Mouse (Mus musculus) ZHBTc4 (cell line): ENCODE data around the gene Hspa1l.
"Not testable (repeated sequence)": the region's sequence is repeated elsewhere in the genome, so short reads cannot be mapped to it uniquely, and the experiment has no call there.

Source experiments
- DNase-seq: peaks from one replicate; pipeline ENCODE4 v3.0.0-alpha.2; 2011; ENCODE audit warnings: low read depth, low spot score

Gene Hspa1l

DNA sequence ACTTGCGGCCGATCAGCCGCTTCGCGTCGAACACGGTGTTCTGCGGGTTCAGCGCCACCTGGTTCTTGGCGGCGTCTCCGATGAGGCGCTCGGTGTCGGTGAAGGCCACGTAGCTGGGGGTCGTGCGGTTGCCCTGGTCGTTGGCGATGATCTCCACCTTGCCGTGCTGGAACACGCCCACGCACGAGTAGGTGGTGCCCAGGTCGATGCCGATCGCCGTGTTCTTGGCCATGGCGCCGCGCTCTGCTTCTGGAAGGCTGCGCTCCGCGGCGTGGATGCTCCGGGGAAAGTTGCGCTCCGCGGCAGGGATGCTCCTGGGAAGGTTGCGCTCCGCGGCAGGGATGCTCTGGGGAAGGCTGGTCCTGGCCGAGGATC, 822 bp upstream of the Hspa1l start:
- not testable (repeated sequence) for DNase-seq

DNA sequence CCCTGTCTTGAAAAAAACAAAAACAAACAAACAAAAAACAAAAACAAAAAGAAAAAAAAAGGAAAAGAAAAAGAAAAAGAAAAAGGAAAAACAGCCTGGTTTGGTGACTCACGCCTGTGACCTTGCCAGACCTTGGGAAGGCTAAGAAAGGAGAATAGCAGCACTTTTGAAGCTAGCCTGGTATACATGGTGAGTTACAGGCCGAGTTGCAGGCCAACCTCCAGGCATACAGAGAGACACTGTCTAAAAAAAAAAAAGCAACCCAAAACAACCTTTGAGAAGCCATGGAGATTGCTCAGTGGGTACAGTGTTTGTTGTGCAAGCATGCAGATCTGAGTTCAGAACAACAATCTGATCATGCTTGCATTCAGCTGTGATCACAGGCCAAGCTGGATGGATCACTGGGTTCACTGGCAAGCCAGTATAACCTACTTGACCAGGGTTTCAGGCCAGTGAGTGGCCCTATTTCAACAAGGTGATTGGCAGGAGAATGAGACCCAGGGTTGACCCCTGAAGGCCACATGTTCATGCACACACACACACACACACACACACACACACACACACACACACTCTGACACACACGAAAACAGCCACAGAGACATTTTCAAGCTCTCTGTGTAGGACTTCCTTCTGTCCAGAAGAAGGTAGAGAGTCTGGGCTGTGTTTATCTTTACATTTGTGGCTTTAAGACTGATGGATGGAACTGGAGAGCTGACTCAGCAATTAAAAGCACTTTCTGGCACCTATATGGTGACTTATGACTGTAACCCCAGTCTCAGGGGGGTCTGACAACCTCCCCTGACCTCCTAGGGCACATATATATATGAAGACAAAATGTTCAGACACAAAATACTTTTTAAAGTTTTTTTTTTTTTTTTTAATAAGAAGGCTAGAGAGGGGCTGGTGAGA, 3.3 kb downstream of the Hspa1l start:
- no peak for DNase-seq

DNA sequence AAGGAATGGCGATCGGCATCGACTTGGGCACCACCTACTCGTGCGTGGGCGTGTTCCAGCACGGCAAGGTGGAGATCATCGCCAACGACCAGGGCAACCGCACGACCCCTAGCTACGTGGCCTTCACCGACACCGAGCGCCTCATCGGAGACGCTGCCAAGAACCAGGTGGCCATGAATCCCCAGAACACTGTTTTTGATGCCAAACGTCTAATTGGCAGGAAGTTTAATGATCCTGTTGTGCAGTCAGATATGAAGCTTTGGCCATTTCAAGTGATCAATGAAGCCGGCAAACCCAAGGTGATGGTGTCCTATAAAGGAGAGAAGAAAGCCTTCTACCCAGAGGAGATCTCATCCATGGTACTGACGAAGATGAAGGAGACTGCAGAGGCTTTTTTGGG, 4.5 kb downstream of the Hspa1l start:
- DNase-seq: no peak

DNA sequence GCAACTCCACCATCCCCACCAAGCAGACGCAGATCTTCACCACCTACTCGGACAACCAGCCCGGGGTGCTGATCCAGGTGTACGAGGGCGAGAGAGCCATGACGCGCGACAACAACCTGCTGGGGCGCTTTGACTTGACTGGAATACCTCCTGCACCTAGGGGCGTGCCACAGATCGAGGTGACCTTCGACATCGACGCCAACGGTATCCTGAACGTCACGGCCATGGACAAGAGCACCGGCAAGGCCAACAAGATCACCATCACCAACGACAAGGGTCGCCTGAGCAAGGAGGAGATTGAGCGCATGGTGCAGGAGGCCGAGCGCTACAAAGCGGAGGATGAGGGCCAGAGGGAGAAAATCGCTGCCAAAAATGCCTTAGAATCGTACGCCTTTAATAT, 5.7 kb downstream of the Hspa1l start:
- no peak for DNase-seq

DNA sequence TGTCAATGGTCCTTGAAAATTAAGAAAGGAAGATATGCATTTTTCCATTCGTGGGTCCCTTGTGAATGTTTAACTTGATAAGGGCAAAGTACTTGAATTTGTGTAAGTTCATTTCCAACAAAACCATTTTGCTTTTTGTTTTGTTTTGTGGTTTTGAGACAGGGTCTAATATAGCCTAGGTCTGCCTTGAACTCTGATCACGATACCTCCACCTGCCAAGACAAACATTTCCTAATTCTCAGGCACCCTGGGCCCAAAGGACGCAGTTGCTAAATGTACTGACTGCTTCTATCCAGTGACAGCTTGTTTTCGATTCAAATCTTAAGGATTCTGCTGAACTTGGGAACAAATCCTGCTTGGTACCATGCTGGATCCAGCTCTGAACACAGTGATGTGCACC, 7.1 kb downstream of the Hspa1l start:
- no peak for DNase-seq

DNA sequence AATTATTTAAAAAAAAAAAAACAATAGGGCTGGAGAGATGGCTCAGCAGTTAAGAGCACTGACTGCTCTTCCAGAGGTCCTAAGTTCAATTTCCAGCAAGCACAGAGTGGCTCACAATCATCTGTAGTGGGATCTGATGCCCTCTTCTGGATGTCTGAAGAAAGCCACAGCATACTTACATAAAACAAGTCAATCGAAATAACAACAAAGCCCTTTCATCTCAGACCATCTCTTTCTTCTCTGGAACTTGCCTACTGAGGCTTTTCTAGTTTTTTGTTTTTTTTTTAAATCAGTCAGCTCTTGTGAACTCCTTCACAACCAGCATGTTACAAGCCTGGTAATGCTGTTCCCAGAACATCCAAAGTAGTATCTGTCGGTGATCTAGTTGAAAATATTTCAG, 8.2 kb downstream of the Hspa1l start:
- peak; percentile 77 for DNase-seq

DNA sequence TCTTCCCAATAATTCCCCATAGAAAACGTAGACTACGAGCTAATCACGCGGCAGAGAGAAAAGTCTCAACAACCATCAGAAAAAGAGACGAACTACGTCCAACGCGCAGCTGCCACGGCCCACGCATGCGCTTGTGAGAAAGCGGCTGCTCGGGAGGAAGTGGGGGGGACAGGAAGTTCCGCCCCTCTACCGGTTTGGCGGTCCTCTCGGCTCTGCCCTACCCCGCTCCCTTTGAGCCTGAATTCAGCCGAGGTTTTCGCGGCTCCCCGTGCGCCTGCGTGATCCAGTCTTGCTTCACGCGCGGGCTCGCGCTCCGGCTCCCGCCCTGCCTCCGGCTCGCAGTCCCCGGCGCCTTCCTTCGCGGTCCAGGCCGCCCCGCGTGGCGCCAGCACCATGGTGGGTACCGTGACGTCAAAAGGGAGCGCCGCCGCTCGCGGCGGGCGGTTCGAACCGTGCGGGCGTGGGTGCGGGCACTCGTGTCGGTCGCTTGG, 9.2 kb downstream of the Hspa1l start, which contains the start of gene Lsm2:
Gene Lsm2 (plus strand): TSS at position 173 of the 491 bp plus-strand sequence.
- peak; percentile 95 for DNase-seq

DNA sequence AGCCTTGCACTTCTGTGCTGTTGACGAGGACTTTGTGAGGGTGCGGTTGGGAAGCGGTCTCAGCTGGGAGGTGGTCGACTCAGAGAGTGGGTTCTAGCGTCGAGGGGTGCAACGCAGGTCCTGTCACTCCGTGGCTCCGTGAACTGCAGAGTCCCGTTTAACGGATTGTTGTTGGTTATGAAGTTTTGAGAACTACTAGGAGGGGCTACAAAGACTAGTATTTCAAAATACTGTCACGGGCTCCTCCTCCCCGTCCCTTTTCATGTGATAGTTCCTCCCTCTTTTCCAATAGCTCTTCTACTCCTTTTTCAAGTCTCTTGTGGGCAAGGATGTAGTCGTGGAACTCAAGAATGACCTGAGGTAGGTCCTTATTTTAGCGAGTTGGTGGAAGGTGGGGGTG, 9.8 kb downstream of the Hspa1l start:
- DNase-seq: no peak

DNA sequence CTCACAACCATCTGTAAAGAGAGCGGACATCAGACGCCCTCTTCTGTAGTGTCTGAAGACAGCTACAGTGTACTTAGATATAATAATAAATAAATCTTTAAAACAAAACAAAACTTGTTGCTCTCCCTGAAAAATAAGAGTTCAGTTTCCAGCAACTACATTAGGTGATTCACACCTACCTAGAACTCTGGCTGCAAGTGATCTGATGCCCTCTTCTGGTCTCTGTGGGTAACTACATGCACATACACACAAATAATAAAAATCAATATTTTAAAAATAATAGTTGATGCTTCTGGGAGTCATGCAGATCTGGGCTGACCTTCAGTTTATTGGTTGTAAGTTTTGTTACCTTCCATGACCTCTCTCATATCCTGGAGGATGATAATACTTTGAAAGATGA, 11.7 kb downstream of the Hspa1l start:
- peak; percentile 59 for DNase-seq

DNA sequence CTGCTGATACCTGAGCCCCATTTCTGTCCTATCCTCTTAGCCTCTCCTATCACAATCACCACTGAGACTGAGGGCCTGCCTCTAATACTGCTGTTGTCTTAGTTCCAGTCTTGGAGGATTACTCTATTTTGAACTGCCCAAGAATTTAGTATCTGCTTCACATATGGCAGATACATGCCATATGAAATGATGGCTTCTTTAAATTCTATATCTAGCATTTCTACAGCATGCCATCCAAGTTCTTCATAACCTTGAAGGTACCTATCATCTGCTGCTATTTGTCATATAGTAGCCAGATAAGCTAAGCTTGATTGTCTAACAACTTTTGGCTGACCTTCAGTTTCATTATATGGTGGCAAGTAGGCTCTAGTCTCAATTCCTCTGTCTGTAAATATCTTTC, 22.2 kb downstream of the Hspa1l start:
- no peak for DNase-seq

DNA sequence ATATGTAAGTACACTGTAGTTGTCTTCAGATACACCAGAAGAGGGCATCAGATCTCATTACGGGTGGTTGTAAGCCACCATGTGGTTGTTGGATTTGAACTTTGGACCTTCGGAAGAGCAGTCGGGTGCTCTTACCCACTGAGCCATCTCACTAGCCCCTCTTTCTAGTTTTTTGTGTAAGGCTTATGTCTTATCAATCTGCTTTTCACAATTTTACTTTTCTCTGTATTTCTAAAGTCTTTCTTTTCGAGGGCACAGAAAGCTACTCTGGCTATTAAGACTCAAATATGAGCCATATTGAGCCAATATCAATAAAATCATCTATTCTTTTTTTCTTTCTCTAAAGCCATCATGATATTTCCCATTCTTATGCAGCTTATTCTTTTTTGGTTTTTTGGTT, 22.7 kb downstream of the Hspa1l start:
- not testable (repeated sequence) for DNase-seq

DNA sequence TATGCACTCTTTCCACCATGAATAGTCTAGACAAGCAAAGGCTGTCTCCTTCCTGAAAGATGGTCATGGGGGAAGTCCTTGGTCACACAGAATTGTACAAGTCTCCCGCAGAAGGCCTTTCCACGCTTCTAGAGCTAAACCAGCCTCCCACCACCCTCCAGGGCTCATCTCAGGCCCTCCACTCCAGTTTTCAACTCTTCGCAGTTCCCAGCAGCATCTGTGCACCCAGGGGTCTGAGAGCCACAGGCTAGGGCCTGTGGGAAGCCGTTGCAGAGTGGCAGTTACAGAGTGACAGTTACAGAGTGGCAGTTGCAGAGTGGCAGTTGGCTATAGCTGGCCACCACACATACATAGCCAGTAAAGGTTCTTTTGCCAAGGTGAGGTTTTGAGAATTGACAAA, 23.4 kb downstream of the Hspa1l start:
- not testable (repeated sequence) for DNase-seq

DNA sequence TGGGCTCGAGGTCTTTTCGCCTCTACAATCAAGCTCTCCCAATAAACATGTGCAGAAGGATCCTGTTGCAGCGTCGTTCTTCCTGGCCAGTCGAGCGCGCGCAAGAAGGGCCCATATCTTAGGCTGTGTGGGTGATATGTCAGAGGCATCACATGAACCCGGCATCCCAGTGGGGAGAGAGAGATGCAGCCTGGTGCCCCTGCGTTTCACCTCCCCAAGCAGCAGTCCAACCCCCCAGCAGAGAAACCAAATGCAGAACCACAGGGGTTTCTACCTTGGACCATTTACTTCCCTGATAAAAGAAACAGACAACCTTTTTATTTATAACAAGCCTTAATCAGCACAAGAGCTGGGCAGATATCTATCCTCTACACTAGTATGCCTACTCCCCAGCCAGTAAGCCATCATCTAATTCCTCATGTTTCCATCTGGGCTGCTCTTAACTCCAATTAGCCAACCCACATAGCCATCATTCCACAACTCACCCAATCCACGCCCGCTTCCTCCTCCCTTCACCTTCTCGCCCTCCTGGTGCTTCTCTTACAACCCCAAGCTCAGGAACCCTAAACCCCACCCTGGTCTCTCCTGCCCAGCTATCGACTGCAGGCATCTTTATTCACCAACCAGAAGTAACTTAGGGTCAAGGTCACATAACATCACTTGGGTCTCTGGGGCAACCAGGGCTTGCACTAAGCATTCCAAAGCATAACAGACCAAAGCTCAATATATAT, 24.1 kb downstream of the Hspa1l start:
- DNase-seq: peak; percentile 52

DNA sequence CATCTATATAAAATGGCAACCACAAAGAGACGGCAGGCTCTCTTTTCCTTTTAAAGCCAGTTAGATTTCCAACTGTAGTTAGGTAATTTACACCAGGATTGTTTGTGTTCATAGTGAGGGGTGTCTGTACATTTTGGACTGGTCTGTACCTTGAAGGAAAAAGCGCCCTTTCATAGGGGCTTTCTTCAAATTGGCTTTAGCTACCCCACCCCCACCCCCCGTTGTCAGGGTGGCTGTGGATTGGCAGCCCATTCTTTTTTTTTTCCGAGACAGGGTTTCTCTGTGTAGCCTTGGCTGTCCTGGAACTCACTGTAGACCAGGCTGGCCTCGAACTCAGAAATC, 24.6 kb downstream of the Hspa1l start:
- no peak for DNase-seq

DNA sequence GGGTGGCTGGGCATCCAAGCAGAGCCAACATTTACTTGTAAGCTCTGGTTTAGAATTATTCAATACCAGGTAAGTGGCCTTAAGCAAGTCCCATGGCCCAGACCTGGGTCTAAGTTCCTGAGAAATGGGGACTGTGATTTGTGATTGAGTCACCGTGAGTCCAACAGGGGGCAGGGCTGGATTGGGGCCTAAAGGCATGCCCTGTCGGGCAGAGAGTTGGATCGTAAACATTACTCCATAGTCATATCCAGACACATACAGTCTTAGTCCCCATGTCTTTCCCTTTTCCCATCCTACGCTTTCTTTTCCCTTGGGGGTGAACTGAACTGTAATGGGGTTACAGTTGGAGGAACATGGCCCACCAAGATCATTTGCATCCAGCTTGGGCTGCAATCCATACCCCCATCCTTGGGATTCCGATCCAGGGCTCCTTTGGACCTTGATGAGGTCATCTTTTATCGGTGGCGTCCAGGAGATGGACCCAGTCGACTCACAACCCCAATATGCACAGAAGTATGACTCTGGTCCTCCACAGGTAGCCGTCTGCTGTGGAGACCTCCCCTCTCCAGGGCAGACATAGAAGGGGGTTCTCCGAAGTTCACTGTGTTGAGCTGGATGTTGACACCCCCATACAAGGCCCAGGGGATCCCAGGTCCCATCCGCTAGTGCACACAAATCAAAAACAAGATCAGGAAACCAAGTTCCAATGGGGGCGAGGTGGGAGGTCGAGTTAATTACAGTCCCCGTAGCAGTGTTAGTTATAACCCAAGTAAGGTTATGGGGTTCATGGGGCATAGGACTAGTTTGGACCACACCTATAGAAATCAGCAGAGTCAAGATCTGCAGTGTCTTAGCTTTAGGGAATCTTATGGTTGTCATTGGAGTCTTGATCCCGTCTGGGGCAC, 26.3 kb downstream of the Hspa1l start:
- DNase-seq: no peak

DNA sequence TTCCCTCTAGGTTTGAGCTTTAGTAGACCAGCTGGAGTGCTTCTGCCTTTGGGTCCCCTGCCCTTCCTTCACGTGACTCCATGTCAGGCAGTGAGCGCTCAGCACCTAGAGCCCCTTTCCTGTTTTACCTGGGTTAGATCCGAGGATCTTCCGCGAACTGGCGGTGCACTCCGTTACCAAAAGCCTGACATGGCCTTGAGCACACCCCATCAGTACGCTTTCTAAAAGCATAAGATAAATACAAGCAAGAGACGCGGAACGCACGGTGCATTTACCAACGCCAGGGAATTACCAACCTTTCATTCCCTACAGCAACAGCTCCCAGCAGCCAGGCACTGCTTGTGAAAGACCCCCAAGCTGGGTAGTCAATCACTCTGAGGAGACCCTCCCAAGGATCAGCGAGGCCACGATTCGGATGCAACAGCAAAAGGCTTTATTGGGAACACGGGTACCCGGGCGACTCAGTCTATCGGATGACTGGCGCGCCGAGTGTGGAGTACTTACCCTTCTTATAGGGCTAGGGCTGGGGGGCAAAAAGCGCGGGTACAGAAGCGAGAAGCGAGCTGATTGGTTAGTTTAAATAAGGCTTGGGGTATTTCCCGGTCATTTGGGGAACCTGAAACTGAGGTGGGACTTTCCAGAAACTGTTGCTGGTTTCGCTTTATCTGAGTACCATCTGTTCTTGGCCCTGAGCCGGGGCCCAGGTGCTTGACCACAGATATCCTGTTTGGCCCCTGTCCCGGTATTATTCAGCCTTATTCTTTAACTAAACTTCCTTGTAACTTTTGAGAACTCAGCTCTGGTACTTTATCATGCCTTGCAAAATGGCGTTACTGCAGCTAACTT, 27.6 kb downstream of the Hspa1l start:
- DNase-seq: not testable (repeated sequence)

DNA sequence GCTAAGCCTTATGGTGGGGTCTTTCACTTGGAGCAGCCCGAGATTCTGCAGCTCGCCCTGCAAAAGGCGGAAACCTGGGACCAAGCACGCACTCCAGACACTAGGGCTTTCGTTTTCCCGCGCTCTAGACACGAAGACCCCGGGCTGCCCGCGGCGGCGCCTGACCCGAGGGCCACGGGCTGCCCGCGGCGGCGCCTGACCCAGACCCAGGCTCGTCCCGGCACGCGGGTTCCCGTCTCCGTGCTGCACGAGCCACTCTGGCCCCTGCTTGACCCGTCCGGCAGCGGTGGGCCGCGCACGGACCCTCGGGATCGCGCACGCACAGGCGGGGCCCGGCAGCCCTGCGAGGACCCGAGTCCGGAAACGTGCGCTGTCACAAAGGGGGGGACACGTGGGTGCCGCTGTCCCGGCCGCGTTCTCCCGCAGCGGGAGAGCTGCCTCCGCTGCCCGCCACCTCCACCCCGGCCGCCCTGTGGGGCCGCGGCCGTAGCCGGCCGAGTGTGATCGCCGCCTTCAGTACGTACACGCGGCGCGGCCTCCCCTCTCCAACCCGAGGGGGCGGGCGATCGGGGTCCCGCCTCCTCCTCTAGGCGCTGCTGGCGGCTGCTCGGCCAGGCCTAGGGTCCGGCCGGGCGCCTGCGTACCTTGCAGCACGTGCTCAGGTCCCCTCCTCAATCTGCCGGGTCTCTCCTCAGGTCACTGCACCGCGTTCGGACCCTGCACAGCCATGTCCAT, 28.4 kb downstream of the Hspa1l start, which contains the start of gene Vars:
Gene Vars (plus strand): TSS at position 271 of the 735 bp plus-strand sequence.
- DNase-seq: peak; percentile 93

DNA sequence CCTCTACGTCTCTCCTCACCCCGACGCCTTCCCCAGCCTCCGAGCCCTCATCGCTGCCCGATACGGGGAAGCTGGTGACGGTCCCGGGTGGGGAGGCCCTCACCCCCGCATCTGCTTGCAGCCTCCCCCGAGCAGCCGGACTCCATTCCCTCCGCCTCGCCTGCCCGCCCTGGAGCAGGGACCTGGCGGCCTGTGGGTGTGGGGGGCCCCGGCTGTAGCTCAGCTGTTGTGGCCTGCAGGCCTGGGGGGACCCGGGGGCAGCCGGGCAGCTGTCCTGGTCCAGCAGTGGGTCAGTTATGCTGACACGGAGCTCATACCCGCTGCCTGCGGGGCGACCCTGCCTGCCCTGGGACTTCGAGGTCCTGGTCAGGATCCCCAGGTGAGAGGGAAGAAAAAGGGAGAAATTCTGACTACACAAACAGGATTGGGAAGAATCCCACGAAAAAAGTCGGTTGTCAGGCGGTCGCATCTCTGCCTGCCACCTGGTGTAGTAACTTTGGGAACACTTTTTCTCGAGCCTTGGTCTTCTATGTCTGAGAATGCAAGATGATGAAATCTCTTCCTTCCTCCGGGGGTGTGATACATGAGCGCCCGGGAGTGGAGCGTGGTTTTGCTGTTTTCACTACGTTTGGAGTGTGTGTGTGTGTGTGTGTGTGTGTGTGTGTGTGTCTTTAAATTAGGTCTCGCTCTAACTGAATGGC, 29.1 kb downstream of the Hspa1l start:
- no peak for DNase-seq

DNA sequence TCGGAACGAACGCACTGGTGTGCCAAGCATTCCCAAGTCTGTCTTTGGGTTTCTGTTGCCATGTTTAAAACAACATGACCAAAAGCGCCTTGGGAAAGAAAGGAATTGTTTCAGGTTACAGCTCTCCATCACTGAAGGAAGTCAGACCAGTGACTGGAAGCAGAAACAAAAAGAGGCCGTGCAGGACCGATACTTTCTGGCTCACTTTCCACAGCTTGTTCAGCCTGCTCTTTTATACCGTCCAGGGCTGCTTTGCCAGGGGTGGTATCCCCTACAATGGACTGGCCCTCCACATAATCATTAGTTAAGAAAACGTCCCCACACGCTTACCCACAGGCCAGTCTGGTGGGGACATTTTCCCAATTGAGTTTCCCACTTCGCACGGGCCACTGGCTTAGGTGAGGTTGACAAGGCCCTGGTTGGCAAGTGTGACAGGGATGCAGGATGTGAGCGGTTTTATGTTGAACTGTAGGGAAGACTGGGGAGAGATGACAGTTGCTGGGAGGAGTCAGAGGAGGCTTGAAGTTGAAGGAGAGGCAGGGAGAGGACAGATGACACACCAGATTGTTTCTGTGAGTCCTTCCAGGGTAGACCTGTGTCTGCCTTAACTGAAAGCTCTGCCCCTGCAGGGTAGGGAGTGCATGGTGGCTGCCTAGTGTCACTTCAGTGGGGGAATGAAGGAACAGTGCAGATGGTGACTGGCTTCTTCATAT, 29.8 kb downstream of the Hspa1l start:
- no peak for DNase-seq
